Mouse (Mus musculus) sigmoid colon, adult 10 weeks (tissue): Measurements from ENCODE around the gene Nol3. TPM values are rescaled to one million over a fixed set of nuclear protein-coding genes. Genes with fewer than 3 reads are reported as not detected.

Experiments
- polyA plus RNA-seq: library from polyadenylated mRNA; stranded (reverse); fragments of 350-450 nt; fragmentation: Illumina TruSeq; extraction: RNeasy Lipid Tissue Mini Kit (QIAGEN cat#74804); gene quantifications from one replicate; pipeline ENCODE4 v1.2.3, GENCODE M21; 2014; ENCODE audit warnings: low read depth, low replicate concordance

Nol3 gene
- 0.50 TPM for polyA plus RNA-seq

GRCm38 (mm10) chr8:105275840-105276239 lies at the start of gene Nol3:
TSS of gene Nol3 (plus strand) at chr8:105276140.

GRCm38 (mm10) chr8:105254966-105255350 lies 21.0 kb upstream of the Nol3 start, which contains the start of gene B3gnt9:
TSS of gene B3gnt9 (minus strand) at chr8:105255153.

GRCm38 (mm10) chr8:105264024-105264982 lies 11.6 kb upstream of the Nol3 start, which contains the start of the genes Tradd and Fbxl8:
TSS of gene Tradd (minus strand) at chr8:105264609.
TSS of gene Fbxl8 (plus strand) at chr8:105264648.

DNA sequence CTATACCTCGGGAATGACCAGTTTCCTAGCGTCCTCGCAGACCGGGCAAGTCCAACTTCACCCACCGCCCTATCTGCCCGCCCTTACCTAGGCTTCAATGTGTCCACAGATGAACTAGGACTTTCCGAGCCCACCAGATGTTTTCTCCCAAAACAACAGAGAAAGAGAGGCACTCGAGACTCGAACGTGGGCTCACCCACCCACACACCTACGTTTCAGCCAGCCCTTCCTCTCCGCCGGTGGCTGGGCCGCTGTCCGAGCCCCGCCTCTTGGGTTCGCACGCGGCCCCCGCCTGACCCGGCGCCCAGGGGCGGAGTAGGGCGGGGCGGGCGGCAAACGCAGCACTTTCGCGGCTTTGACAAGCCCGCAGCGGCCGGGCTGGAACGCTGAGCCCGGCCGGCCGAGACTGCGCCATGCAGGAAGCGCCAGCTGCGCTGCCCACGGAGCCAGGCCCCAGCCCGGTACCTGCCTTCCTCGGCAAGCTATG lies 6.4 kb upstream of the Nol3 start, which contains the start of gene Hsf4:
Gene Hsf4 (plus strand): TSS at position 341 of the 487 bp plus-strand sequence.

DNA sequence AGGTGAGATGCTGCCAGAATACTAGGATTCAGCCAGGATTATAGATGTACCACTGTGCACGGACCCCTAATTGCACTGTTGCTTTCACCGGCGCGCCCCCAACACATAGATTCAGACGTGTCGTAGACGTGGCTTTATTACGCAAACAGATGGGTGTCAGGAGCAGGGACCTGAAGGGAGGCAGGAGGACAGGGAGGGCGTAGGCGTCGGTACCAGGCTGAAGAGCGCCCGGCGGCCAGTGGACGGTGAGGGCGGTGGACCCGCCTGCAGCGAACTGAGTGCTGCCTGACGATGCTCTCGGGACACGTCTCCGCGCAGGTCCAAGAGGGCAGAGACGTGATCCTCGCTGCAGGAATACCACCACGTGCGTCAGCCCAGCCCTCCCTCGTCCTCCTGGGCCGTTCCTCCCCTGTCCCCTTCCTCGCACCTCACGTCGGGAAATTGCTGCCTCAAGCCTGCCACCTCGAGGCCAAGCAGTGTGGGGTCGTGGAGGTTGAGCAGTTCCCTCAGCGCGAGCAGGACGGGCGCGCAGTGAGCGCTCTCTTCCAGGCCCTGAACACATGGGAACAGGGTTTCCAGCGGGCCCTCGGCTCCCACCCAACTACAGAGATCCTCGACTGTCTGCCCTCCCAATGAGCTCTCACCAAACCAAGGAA lies 14.0 kb downstream of the Nol3 start, which contains the start of gene 4931428F04Rik:
Gene 4931428F04Rik (minus strand): TSS at position 60 of the 656 bp plus-strand sequence.

DNA sequence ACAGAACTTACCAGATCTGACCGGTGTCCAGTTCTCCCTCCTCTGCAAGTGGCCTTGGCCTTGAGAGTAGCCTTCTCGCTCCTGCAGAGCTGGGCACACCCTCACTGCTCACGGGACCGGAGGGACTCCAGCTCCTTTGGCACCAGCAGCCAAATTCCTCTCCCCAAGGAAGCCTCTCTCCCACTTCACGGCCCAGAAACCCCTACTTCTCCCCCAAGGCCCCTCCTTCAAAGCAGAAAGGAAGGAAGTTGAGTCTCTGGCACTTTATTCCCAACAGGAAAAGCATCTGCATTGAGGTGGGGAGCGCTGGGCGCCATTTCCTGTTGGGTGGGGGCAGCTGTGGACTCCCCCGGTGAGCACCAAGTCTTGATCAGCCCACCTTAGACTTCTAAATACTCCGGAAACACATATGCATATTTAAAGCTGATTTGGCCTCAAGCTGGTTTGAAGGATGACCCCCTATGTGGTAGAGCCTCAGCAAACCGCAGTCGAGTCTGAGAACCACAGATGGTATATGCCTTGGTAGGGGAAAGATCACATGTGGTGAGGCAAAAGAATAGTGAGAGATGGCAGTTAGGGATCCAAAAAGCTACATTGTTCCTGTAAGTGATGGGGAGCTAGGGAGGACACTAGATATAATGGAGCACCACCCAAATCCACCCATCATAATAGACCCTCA lies 20.1 kb downstream of the Nol3 start, which contains the start of gene Exoc3l:
Gene Exoc3l (minus strand): TSS at position 207 of the 679 bp plus-strand sequence.

DNA sequence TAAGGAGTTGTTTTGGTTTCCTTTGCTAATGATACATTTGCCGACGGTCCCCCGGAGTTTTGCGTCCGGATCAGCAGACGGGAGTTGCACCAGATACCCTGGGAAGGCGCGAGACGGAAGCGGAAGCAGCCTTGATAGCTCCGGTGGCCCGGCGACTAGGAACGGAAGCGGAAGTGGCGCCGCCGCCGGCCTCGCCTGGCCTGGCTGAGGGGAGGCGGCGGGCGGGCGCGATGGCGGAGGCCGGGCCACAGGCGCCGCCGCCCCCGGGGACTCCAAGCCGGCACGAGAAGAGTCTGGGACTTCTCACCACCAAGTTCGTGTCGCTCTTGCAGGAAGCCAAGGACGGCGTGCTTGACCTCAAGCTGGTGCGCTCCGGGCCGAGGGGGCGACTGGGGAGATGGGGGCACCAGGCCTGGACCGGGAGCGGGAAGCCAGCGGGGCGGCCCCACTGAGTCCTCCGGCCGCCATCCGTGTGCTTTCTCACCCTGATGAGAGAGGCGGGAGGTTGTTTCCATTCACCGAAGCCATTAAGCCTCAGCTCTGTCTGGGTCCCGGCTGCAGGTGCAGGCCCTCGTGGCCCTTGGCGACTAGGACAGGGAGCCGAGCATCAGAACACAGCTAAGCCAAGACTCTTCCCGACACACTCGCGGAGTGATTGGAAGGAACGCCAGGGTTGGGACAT lies 21.7 kb downstream of the Nol3 start, which contains the start of gene E2f4:
Gene E2f4 (plus strand): TSS at position 153 of the 682 bp plus-strand sequence.

GRCm38 (mm10) chr8:105305211-105306145 lies 29.5 kb downstream of the Nol3 start, which contains the start of gene Elmo3:
TSS of gene Elmo3 (plus strand) at chr8:105305601.

GRCm38 (mm10) chr8:105326141-105326672 lies 50.3 kb downstream of the Nol3 start, which contains the start of the genes Lrrc29 and Tmem208:
TSS of gene Lrrc29 (minus strand) at chr8:105326278.
TSS of gene Tmem208 (plus strand) at chr8:105326354.

Other genes with a start within 250 kb of the Nol3 start
- 0.76 TPM for gene Ces3a, start 227.5 kb upstream of the Nol3 start, polyA plus RNA-seq
- not detected for gene Ces3b, start 192.4 kb upstream of the Nol3 start, polyA plus RNA-seq
- not detected for gene Ces4a, start 144.3 kb upstream of the Nol3 start, polyA plus RNA-seq
- gene Cbfb, start 105.5 kb upstream of the Nol3 start, polyA plus RNA-seq = 162 TPM
- 30.6 TPM for gene D230025D16Rik, start 51.0 kb upstream of the Nol3 start, polyA plus RNA-seq
- 3.5 TPM for gene B3gnt9, start 21.0 kb upstream of the Nol3 start, polyA plus RNA-seq
- gene Tradd, start 11.5 kb upstream of the Nol3 start, polyA plus RNA-seq = 5.3 TPM
- gene Fbxl8, start 11.5 kb upstream of the Nol3 start, polyA plus RNA-seq = 0.28 TPM
- gene Hsf4, start 6.3 kb upstream of the Nol3 start, polyA plus RNA-seq = not detected
- 1.3 TPM for gene 4931428F04Rik, start 13.7 kb downstream of the Nol3 start, polyA plus RNA-seq
- not detected for gene Exoc3l, start 20.0 kb downstream of the Nol3 start, polyA plus RNA-seq
- 9.1 TPM for gene E2f4, start 21.5 kb downstream of the Nol3 start, polyA plus RNA-seq
- gene Elmo3, start 29.5 kb downstream of the Nol3 start, polyA plus RNA-seq = 6.4 TPM
- gene Lrrc29, start 50.1 kb downstream of the Nol3 start, polyA plus RNA-seq = 0.13 TPM
- gene Tmem208, start 50.2 kb downstream of the Nol3 start, polyA plus RNA-seq = 10.0 TPM
- 0.28 TPM for gene Fhod1, start 71.8 kb downstream of the Nol3 start, polyA plus RNA-seq
- gene Slc9a5, start 72.7 kb downstream of the Nol3 start, polyA plus RNA-seq = 0.09 TPM
- gene Plekhg4, start 97.1 kb downstream of the Nol3 start, polyA plus RNA-seq = not detected
- not detected for gene Kctd19, start 137.4 kb downstream of the Nol3 start, polyA plus RNA-seq
- gene Lrrc36, start 137.4 kb downstream of the Nol3 start, polyA plus RNA-seq = not detected
- 1.1 TPM for gene Tppp3, start 195.4 kb downstream of the Nol3 start, polyA plus RNA-seq
- 3.8 TPM for gene Zdhhc1, start 220.8 kb downstream of the Nol3 start, polyA plus RNA-seq
- 68.5 TPM for gene Hsd11b2, start 242.6 kb downstream of the Nol3 start, polyA plus RNA-seq